Mouse (Mus musculus): ENCODE results near the gene Shtn1.

Shtn1 gene

DNA sequence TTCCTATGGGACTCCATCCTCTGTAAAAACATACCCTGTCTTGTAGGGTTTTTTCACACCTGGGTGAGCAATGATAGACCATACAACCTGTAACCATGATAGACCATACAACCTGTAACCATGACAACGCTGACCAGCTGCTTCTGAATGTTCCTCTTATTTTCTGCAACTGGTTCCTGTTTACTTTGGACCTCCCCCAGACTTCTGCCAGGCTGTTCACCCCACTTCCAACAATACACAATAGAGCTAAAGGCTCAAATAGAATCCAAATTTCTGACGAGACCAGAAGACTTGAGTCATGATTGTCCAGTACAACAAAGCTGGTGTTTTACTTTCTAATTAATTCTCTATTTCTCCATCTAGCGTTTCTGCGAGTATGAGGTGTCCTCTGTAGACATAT lies 23.8 kb downstream of the Shtn1 start:
- DNase-seq (ENCODE audit: low read depth, low spot score) = no peak

DNA sequence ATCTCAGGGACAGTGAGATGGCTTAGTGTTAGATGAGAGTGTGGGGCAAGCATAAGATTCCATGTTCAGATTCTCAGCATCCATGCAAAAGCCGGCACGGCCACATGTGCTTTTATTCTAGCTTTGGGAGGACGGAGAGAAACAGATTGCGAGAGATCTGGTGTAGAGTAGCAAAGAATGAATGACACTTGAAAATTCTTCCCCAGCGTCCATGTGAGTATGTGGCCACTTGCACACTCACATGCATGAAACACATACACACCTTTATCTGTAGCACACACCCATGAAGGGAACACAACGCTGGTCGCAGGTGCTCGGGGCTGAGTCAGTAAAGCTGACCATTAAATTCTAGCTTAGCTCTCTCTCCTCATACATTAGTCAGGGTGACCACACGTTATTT lies 24.3 kb downstream of the Shtn1 start:
- no peak for DNase-seq (ENCODE audit: low read depth, low spot score)

DNA sequence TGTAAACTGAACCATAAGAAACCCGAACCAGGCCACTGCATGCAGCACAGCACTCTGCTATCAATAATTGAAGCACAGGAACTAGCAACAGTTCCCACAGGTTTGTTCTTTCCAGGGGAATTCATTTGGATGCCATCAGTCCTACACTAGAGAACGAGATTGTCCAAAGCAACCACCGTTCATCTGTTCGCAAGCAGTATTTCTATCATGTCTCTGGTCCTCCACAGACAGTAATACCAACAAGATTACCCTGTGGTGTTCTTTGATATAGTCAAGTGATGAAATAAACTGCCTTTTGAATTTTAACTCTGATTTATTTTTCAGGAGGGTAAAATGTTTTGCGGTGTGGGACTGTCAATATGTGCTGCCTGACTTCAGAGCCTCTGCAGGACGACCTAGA lies 27.0 kb downstream of the Shtn1 start:
- DNase-seq (ENCODE audit: low read depth, low spot score) = no peak

DNA sequence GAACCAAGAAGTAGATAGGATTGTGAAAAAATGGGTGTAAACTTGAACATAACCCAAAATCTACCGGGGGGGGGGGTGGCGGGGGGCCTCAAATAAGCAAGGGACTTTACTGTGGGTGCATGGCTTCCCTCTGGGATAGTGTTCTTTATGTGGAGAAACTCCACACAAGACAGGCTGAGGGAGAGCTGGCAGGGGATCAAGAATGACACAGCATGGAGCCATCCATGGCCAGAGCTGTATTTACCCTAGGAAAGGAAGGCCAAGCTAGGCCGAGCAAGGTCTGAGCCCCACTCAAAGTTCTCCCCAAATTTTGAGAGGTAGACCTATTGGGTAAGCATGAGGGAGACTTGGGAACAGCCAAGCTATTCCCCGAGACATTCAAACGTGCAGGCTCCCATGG lies 28.4 kb downstream of the Shtn1 start:
- DNase-seq (ENCODE audit: low read depth, low spot score) = no peak

DNA sequence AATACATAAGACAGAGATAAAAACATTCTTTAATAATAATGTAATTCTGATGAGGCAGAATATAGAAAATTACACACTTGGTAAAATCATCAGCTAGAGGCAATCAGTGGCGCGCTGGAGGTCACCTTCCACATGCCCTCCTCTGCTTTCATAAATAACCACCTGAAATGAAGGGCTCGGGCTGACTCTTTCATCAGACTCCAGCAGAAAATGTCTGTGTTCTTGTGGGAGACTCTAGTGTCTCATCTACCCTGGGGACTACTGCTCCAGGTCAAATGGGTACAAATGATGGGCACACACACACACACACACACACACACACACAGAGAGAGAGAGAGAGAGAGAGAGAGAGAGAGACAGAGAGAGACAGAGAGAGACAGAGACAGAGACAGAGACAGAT lies 34.8 kb downstream of the Shtn1 start:
- DNase-seq (ENCODE audit: low read depth, low spot score) = no peak

DNA sequence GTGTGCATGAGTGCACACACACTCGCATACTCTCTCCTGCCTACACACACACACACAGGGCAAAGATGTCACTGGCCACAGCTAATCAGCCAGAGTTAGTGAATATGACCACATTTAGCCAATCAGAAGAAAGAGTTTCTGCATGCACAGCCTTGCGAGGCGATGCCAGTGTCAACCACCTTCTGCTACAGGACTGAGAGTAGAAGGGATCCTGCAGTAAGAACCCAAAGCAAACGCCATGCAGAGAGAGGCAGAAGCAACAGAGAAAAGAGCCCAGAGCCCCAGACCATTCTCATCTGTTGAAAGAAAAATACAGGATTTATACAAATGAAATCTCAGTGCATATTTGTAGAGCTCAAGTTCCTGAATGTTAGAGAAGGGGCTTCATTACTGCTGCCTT lies 37.1 kb downstream of the Shtn1 start:
- DNase-seq (ENCODE audit: low read depth, low spot score) = no peak

DNA sequence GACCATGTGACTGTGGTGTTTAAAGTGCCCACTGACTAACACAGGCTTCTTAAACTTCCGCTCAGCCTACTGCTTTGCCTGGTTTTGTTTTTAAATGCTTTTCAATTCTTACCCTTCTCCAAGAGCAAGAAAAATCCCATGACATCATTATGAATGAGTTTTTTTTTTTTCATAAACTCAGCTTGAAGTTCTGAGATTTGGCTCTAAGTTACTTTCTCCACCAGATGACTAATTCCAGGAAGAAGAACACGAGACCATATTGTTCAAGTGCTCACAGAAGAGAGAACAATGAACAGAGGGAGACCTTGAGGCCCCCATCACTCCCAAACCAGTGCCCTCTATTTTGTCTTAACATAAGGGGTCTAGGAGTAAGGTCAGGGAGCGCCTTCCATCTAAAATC lies 39.1 kb downstream of the Shtn1 start:
- DNase-seq (ENCODE audit: low read depth, low spot score) = no peak

DNA sequence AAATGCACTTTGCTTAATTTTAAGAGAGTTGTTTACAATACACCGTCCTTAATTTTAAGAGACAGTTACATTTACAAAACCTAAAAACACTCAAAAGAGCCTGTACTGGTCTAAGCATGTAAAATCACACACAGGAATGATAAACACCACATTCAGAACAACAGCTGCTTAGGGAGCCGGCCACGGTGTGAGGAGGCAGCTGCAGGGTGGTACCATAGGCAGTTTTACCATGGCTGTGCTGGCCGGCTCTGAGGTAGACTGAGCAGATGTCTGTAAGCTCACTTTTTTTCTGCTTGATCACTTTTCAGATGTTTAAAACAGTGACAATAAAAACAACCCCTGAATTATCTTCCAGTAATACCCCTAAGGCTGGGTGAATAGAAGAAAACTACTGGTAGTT lies 42.7 kb downstream of the Shtn1 start:
- no peak for DNase-seq (ENCODE audit: low read depth, low spot score)

DNA sequence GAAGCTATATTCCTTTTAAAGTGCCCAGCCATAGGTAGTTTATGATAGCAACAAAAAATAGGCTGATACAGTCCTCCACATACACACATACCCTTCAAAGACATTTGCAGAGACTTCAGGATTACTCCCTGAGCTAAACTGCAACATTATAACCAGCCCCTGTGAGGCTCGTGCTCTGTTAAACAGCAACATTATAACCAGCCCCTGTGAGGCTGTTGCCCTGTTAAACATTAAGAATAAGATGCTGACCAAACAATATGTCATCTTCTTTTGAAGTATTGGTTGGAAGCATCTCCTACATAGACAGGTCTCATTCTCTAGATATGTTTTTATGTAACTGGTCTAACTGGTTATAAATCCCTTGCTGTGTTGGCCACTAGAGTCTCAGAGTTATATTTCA lies 45.7 kb downstream of the Shtn1 start:
- no peak for DNase-seq (ENCODE audit: low read depth, low spot score)

DNA sequence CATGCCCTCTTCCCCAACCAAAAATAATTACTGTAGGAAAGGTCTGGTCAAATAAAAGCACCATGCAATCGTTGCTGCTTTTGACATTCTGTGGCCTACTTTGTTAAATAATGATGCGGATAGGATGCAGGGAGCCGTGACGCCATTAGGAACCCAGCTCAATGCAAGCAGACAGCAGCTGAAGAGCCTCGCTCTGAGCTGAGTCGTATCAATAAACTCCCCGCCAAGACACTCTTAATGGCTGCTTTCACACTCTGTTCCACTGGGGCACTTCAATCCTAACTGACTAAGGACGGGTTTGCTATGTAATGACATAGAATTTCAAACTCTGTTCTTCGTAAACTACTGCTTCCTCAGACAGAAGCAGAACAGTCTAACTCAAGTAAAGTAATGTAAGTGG lies 46.9 kb downstream of the Shtn1 start:
- DNase-seq (ENCODE audit: low read depth, low spot score) = no peak

DNA sequence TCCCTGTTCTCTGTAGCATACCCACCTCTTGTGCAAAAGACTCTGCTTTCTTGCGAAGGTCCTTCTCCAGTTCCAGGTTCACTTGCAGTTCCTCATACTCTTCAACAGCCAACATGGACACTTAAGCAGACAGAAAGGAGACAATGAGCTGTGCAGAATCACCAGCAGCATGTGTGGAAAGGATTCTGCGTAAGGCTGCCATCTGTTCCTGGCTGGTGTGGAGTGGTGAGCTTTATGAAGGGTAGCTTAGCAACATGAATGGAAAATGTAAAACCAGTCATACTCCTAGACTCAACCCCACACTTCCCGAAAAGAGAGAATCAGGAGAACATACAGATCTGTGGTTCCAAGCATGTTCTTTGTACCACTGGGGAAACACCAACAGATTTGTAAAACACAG lies 47.8 kb downstream of the Shtn1 start:
- no peak for DNase-seq (ENCODE audit: low read depth, low spot score)

DNA sequence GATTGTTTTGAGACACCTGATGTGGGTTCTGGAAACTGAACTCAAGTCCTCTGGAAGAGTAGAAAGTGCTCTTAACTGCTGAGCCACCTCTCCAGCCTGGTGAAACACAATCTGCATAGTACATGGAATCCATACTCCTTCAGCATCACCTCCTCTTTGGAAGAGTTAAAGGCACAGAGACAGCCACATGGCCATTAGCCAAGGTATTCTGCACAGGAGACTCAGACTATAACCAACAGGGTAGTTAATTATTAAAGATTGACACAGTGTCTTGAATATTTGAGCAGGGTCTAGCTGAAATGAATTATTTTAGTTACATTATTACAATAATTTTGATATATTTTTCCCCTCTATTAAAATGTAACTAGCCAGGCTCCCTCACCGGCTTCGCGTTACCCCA lies 52.0 kb downstream of the Shtn1 start:
- DNase-seq (ENCODE audit: low read depth, low spot score) = no peak

DNA sequence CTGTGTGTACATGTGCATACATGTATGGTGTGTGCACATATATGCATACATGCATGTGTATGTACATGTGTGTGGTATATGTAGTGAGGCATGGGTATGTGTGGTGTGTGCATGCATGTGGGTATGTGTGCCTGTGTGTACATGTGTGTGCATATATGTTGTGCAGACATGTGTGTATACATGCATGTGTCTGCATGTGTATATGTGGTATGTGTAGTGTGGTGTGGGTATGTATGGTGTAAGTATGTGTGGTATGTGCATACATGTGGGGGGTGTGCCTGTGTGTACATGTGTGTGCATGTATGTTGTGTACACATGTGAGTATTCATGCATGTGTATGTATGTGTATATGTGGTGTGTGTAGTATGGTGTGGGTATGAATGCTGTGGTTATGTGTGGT lies 54.3 kb downstream of the Shtn1 start:
- no peak for DNase-seq (ENCODE audit: low read depth, low spot score)

DNA sequence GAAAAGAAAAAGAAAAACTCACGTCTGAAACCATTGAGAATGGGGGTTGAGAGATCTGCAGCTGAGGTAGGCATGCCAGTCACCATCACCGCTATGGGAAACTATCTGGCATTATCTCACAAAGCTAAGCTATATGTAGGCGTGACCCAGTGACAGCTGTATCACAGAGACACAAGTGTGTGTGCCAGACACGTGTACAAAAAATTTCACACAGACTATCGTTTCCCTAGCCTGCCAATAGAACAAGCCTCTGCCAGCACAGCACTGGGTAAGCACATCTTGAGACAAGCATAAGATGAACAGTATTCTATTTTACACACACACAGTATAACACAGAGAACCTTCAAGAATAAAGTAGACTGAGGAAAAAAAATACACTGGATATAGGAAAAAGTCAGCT lies 65.1 kb downstream of the Shtn1 start:
- DNase-seq (ENCODE audit: low read depth, low spot score) = no peak

DNA sequence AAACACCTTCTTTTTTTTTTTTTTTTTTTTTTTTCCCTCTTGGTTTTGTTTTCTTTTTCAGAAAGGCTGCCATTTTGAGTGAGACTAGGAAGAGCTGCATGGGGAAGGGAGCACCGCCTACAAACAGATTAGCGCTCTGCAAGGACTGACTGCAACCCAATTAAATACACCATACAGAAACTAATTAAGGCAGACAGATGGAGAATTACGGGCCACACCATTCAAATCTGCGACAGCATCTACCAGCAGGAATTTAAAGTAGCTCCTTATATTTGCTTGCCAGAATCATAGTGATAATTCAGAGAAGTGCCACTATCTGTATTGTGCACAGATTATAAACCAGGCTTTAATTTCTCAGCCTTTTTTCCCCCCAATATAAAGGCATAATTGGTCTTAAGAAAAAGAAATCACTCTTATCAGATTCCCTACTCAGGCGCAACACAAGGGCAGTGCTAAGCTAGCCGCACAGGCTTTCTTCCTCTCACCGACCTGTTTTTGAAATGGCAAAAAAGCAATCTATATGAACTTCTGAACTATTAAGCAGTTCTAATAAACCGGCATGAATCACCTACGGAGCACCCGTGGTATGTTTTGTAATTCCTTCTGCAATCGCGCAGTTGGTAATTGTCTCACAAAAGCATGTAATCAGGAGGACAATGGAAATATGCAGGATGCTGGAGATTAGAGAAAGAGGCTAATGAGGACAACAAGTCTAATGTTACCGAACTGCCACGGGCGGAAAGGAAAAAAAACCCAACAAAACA lies 69.1 kb downstream of the Shtn1 start:
- DNase-seq (ENCODE audit: low read depth, low spot score) = no peak

DNA sequence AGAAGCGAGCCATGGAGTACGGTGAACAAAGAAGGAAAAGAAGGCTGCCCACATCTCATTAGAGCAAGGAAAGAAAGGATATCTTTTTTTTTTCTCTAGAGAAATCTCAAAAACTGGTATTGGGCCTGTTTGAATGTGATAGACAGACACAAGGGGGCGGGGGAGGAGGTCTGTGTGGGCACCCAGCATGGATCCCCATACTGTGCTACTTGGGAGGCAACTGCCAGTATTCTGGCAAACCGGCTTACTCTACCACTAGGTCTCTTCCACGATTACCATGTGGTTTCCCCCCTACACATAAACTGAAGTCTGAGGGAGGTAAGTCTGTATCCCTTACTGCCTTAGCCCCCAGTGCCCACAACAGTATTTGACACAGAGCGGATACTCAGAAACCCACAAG lies 73.1 kb downstream of the Shtn1 start:
- no peak for DNase-seq (ENCODE audit: low read depth, low spot score)

DNA sequence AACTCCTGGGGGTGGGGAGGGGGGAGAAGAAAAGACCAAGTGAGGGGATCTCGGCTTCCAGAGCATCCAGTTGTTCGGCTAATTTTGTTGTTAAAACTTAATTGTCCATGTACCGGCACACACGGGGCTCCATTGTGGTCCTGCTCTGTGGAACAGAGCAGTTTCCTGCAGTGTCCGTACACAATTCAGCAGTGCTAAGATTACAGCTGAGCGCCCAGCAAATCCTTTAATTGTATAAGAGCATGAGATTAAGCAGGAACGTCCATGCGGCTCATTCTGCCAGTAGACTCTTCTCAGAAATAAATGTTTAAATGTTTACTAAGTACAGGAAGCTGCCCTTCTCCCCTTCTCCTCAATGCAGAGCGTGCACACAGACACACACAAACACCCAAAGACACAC lies 94.3 kb downstream of the Shtn1 start:
- DNase-seq (ENCODE audit: low read depth, low spot score) = no peak

DNA sequence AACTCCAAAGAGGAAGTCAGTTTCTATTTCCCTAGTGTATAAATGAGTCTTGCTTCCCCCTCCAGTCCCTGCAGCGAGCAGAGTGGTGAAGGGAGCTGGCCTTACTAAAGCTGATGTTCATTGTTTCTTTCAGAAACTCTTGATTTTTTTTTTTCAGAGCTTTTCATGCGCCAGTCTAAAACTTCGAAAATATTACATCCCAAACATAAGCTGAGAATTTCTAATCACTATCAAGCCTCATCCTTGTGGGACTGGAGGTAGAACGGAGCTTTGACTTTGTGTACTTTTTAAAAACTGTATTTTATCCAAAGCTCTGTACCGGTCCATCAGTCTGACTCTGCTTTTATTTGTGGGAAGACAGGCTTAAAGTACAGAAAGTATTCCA lies 95.9 kb downstream of the Shtn1 start:
- no peak for DNase-seq (ENCODE audit: low read depth, low spot score)

DNA sequence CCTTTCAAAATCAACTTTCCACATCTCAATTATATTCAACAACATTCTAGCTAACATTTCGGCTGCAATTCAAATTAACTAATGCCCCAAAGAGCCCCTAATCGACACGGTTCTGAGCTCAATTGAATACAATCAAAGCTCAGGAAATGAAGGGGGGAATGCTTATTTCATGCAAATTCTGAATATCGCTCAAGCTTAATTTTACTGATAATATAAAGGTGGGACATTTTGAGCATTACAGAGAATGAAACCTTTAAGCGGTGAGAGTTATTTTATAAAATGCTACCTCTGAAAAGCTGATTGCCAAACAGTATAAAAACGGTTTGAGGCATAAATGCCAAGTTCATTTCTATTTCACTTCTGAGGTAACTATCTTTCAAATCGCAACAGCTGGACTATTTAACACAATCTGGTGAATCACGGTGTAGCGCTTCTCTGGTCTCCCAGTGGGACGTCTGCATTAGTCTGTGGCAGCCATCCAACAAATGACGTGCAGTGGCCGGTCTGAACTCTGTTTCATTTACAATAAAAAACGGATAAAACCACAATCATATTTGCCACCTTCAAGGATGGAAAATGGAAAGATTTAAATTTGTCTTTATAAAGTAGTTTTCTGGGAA lies 96.4 kb downstream of the Shtn1 start:
- no peak for DNase-seq (ENCODE audit: low read depth, low spot score)

DNA sequence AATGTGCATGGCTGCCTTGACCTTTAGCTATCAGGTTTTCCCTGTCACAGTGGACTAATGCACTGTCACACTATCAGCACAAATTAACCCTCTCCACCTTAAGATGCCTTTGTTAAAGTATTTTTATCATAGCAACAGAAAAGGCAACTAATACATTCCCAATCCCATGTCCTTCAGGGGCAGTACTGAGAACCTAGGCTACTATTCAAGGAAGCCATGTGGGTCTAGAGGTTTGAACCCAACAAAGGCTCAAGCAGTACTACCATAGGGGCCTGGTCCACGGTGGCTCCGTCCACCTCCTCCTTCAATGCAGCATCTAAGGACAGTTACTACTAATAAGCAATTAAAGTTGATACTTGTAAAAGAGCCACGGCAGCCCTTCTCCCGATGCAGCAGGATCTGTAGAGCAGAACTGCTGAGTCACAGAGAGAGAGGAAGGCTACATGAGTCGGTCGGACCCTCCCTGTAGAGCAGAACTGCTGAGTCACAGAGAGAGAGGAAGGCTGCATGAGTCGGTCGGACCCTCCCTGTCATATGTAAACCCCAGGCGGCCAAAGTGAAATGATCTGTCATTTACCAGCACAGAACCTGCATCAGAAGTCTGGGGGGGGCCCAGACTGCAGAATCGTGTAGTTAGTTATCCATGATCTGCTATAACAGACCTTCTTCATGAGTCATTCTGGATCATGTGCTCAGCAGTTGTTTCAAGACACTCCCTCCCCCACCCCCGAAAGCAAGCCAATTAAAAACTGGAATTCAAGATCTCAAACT lies 97.3 kb downstream of the Shtn1 start:
- DNase-seq (ENCODE audit: low read depth, low spot score) = no peak

DNA sequence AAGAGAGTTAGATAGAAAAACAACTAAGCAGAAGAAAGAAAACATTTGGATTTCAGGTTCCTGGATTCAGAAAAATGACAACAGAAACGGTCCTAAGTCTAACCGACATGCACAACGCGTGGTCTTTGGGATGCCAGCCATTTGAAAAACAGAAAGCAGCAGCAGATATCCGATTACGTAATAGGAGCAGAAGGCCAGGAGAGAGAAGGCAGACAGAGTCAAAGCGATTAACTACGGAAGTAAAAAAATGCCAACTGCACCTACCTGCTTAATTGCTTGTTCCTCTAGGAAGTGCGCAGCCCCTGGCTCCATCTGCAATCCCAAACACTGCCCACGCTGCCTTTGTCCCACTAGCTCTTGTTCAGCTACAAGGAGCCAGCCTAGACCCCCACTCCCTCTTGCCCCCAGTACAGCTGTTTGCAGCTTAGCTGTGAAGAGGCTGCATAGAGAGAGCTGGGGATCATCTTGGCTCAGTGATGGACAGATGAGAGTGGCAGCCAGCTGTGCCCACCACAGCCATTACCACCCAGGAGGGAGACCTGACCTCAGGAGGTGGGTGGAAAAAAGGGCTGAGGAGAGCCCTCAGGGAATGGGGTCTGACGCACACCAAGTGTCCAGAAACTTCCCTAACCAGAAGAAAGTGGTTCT lies 100.6 kb downstream of the Shtn1 start:
- DNase-seq (ENCODE audit: low read depth, low spot score) = no peak

DNA sequence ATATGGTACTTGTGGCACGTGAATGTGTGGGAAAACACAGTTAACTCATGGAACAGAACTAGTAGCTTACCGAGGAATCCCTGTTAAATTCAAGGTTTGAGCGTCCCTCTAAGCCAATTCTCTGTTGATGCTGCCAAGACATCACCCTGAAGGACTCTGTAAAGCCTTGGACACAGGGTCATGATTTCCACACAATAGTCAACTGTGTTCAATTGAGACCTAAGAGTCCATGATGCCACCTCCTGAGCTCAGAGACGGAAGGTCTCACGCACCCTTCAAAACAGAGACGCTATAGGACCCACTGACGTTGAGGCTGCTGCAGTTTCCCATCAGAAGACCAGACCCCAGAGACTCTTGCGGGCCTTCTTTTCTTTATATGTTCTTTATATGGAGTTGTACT lies 101.8 kb downstream of the Shtn1 start:
- no peak for DNase-seq (ENCODE audit: low read depth, low spot score)

DNA sequence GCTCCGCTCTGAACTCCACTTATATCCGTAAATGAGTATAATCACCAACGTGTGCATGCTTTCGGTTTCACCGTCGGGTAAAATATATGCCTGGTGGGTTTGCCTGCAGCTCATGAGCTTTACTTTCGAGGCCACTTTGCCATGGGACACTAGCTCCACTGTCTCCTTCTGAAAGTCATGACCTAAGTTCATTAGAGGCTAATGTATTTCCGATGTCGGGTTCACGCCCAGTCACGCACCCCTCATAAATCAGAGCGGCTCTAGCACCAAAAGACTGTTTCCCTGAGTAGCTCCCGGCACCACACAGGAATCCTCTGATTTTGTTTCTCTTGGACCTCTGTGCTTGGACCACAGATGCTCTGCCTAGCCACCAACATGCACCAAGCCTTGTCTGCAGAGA lies 105.1 kb downstream of the Shtn1 start:
- DNase-seq (ENCODE audit: low read depth, low spot score) = no peak
